Mouse (Mus musculus) heart, embryonic 16.5 days (tissue): ENCODE measurements at regions not wholly inside any gene's neighbourhood (a gene's known extent, or its start where the extent isn't known, plus 50 kb on each side); places are given as distances from the start of the nearest gene placed in this dataset.

Experiments used
- ATAC-seq: fragments of 200-750 bp; cut with Nextera tagmentation; replicated peaks from 2 replicates; pipeline ENCODE4 v1.8.0; 2017; ENCODE audit warnings: moderate number of reproducible peaks; ENCODE audit not compliant: insufficient read depth, low FRiP score; ENCODE audit errors: extremely low read depth
- H3K27ac ChIP-seq: fragments of 300-500 bp; sonication (generic); 2 replicates; pipeline ENCODE4 v1.5.1; 2014; ENCODE audit warnings: mild to moderate bottlenecking, low read length, control low read depth, moderate library complexity
- H3K27me3 ChIP-seq: fragments of 300-500 bp; sonication (generic); 2 replicates; pipeline ENCODE4 v1.6.1; 2014; ENCODE audit warnings: low read length, mixed read lengths; ENCODE audit not compliant: control insufficient read depth, insufficient read depth
- H3K36me3 ChIP-seq: fragments of 300-500 bp; sonication (generic); 2 replicates; pipeline ENCODE4 v1.6.1; 2014; ENCODE audit not compliant: control insufficient read depth, insufficient read depth
- H3K4me1 ChIP-seq: fragments of 300-500 bp; sonication (generic); 2 replicates; pipeline ENCODE4 v1.6.1; 2014; ENCODE audit warnings: low read length, mixed read lengths; ENCODE audit not compliant: control insufficient read depth, insufficient read depth
- H3K4me2 ChIP-seq: fragments of 300-500 bp; sonication (generic); 2 replicates; pipeline ENCODE4 v1.6.1; 2014; ENCODE audit warnings: low read depth, mild to moderate bottlenecking, control low read depth, low read length
- H3K4me3 ChIP-seq: fragments of 300-500 bp; sonication (generic); 2 replicates; pipeline ENCODE4 v1.5.1; 2014; ENCODE audit warnings: mild to moderate bottlenecking, control low read depth, low read length
- H3K9ac ChIP-seq: fragments of 300-500 bp; sonication (generic); 2 replicates; pipeline ENCODE4 v1.6.1; 2014; ENCODE audit warnings: low read length, control low read depth
- H3K9me3 ChIP-seq: fragments of 300-500 bp; sonication (generic); replicated peaks from 2 replicates; pipeline ENCODE4 v1.6.1; 2016; ENCODE audit warnings: low read length; ENCODE audit not compliant: control insufficient read depth
- WGBS: fragments of 180-500 bp; shearing (Covaris S2); extraction: QIAGEN DNeasy Blood & Tissue Kit; methylation state at CpG from one replicate; pipeline ENCODE4 v1.1.7; 2014; 5-methylcytosine and 5-hydroxymethylcytosine counted together

GRCm38 (mm10) chr3:157717313-157717921, 150.7 kb downstream of the Ptger3 start:
- Histone ChIP-seq H3K4me3 (no peak overlapping the region), H3K27me3 (no peaks in the 10 kb centered on the region), H3K36me3 (no peaks in the 10 kb centered on the region), H3K9me3 (no peaks in the 10 kb centered on the region), H3K4me1 (no peaks in the 10 kb centered on the region), H3K27ac (no peak overlapping the region), H3K4me2 (no peak overlapping the region), H3K9ac (no peak overlapping the region)
- no peak for ATAC-seq
- WGBS: 16% methylated on average over 7 of the region's 7 CpGs

GRCm38 (mm10) chr3:157714023-157714422, 147.3 kb downstream of the Ptger3 start:
- ATAC-seq: no peak
- Histone ChIP-seq H3K4me3 (no peak overlapping the region), H3K27ac (no peak overlapping the region), H3K9me3 (no peaks in the 10 kb centered on the region), H3K4me1 (no peaks in the 10 kb centered on the region), H3K9ac (no peak overlapping the region), H3K4me2 (no peak overlapping the region), H3K36me3 (no peaks in the 10 kb centered on the region), H3K27me3 (no peaks in the 10 kb centered on the region)
- 59% methylated on average over 3 of the region's 3 CpGs for WGBS

GRCm38 (mm10) chr3:157710790-157711381, 144.2 kb downstream of the Ptger3 start:
- no peaks in the 10 kb centered on the region for H3K27me3 ChIP-seq
- no peaks in the 10 kb centered on the region for H3K4me1 ChIP-seq
- no peaks in the 10 kb centered on the region for H3K36me3 ChIP-seq
- H3K4me3 ChIP-seq: no peak overlapping the region
- H3K9me3 ChIP-seq: no peaks in the 10 kb centered on the region
- WGBS: 50% methylated on average over 1 of the region's 1 CpGs
- H3K27ac ChIP-seq: no peak overlapping the region
- H3K4me2 ChIP-seq: no peak overlapping the region
- no peak for ATAC-seq
- H3K9ac ChIP-seq: no peak overlapping the region

GRCm38 (mm10) chr3:157699961-157700360, 133.3 kb downstream of the Ptger3 start:
- Histone ChIP-seq H3K9me3 (no peaks in the 10 kb centered on the region), H3K4me3 (no peak overlapping the region), H3K4me2 (no peak overlapping the region), H3K4me1 (no peaks in the 10 kb centered on the region), H3K27me3 (no peaks in the 10 kb centered on the region), H3K36me3 (no peaks in the 10 kb centered on the region), H3K27ac (no peak overlapping the region), H3K9ac (no peak overlapping the region)
- no peak for ATAC-seq

- no peak overlapping the region for H3K9ac ChIP-seq
- H3K36me3 ChIP-seq: no peaks in the 10 kb centered on the region
- no peak overlapping the region for H3K4me2 ChIP-seq
- H3K4me1 ChIP-seq: no peaks in the 10 kb centered on the region
- H3K27ac ChIP-seq: no peak overlapping the region
- no peak for ATAC-seq
- WGBS: 70% methylated on average over 5 of the region's 5 CpGs
- H3K9me3 ChIP-seq: no peaks in the 10 kb centered on the region
- no peaks in the 10 kb centered on the region for H3K27me3 ChIP-seq
- H3K4me3 ChIP-seq: no peak overlapping the region
Measured at GRCm38 (mm10) chr3:157698529-157698928, 131.8 kb downstream of the Ptger3 start.

- H3K36me3 ChIP-seq: no peaks in the 10 kb centered on the region
- no peak overlapping the region for H3K4me2 ChIP-seq
- H3K4me1 ChIP-seq: no peaks in the 10 kb centered on the region
- H3K4me3 ChIP-seq: no peak overlapping the region
- no peak overlapping the region for H3K9ac ChIP-seq
- no peak overlapping the region for H3K27ac ChIP-seq
- no peak for ATAC-seq
- 70% methylated on average over 19 of the region's 19 CpGs for WGBS
- H3K9me3 ChIP-seq: no peaks in the 10 kb centered on the region
- H3K27me3 ChIP-seq: no peaks in the 10 kb centered on the region
Measured at GRCm38 (mm10) chr3:157695128-157696075, 128.7 kb downstream of the Ptger3 start.
